Mouse (Mus musculus) MEL (cell line): ENCODE results near the gene Odf4. TPM values are rescaled to one million over a fixed set of nuclear protein-coding genes. Genes with fewer than 3 reads are reported as not detected.
"Not testable (repeated sequence)": the region's sequence is repeated elsewhere in the genome, so short reads cannot be mapped to it uniquely, and the experiment has no call there.

Experiments used
- DNase-seq: peaks from one replicate; pipeline ENCODE4 v3.0.0; 2011; ENCODE audit warnings: low read depth, low spot score
- H3K27ac ChIP-seq: 2 replicates; pipeline ENCODE4 v1.5.1; 2012; ENCODE audit warnings: low read depth, mild to moderate bottlenecking, control low read depth, low read length, moderate library complexity; ENCODE audit not compliant: control insufficient read depth
- H3K27me3 ChIP-seq, 2 experiments: fragments of 150-350 bp in 1 of 2; sonication (generic) in 1 of 2; 2 replicates each; pipeline ENCODE4 v1.6.1; 2012; ENCODE audit warnings: low read length in 2 of 2, mild to moderate bottlenecking in 2 of 2, improper control_type of control experiment in 1 of 2, moderate library complexity in 1 of 2; ENCODE audit not compliant: insufficient read depth in 2 of 2, control insufficient read depth in 1 of 2
- H3K36me3 ChIP-seq, 2 experiments: 2 replicates each; pipeline ENCODE4 v1.6.1; 2012 to 2014; ENCODE audit warnings: low read length in 2 of 2, improper control_type of control experiment in 1 of 2, inconsistent platforms in 1 of 2, mild to moderate bottlenecking in 1 of 2; ENCODE audit not compliant: insufficient read depth in 2 of 2, control insufficient read depth in 1 of 2
- H3K4me1 ChIP-seq, 2 experiments: fragments of 150-350 bp in 1 of 2; sonication (generic) in 1 of 2; 2 replicates each; pipeline ENCODE4 v1.6.1; 2012; ENCODE audit warnings: low read length in 2 of 2, improper control_type of control experiment in 1 of 2, mild to moderate bottlenecking in 1 of 2; ENCODE audit not compliant: insufficient read depth in 2 of 2, control insufficient read depth in 1 of 2
- H3K4me3 ChIP-seq, 2 experiments: fragments of 150-350 bp in 1 of 2; sonication (generic) in 1 of 2; 2 replicates each; pipeline ENCODE4 v1.5.1; 2012; ENCODE audit warnings: low read depth in 2 of 2, low read length in 2 of 2, mild to moderate bottlenecking in 2 of 2, moderate library complexity in 2 of 2, control low read depth in 1 of 2, improper control_type of control experiment in 1 of 2; ENCODE audit not compliant: control insufficient read depth in 1 of 2, insufficient read depth in 1 of 2
- H3K79me2 ChIP-seq: 2 replicates; pipeline ENCODE4 v1.6.1; 2012; ENCODE audit warnings: mild to moderate bottlenecking, low read length, moderate library complexity; ENCODE audit not compliant: control insufficient read depth, poor library complexity, insufficient read depth
- H3K9ac ChIP-seq: 2 replicates; pipeline ENCODE4 v1.6.1; 2012; ENCODE audit warnings: low read depth, mild to moderate bottlenecking, control low read depth, low read length, moderate library complexity; ENCODE audit not compliant: control insufficient read depth, poor library complexity, severe bottlenecking
- H3K9me3 ChIP-seq: fragments of 150-350 bp; sonication (generic); replicated peaks from 2 replicates; pipeline ENCODE4 v1.6.1; 2012; ENCODE audit warnings: mild to moderate bottlenecking, low read length, improper control_type of control experiment, moderate library complexity; ENCODE audit not compliant: insufficient read depth
- CTCF ChIP-seq, 3 experiments: IDR thresholded peaks in 2 of 3; conservative IDR thresholded peaks in 1 of 3; 2 replicates each; pipeline ENCODE4 v1.5.1; 2011 to 2012; ENCODE audit warnings: low read length in 3 of 3, low read depth in 2 of 3, mild to moderate bottlenecking in 2 of 3, improper control_type of control experiment in 1 of 3, inconsistent platforms in 1 of 3, mixed read lengths in 1 of 3, moderate library complexity in 1 of 3; ENCODE audit not compliant: control insufficient read depth in 1 of 3, insufficient read depth in 1 of 3, poor library complexity in 1 of 3, severe bottlenecking in 1 of 3
- ELF1 ChIP-seq: IDR thresholded peaks from 2 replicates; pipeline ENCODE4 v1.6.1; 2014; ENCODE audit warnings: low read depth, mild to moderate bottlenecking, inconsistent platforms, low read length, improper control_type of control experiment, moderate library complexity
- ETS1 ChIP-seq: IDR thresholded peaks from 2 replicates; pipeline ENCODE4 v1.6.1; 2012; ENCODE audit warnings: low read depth, mild to moderate bottlenecking, inconsistent platforms, low read length, improper control_type of control experiment, moderate library complexity
- GABPA ChIP-seq: IDR thresholded peaks from 2 replicates; pipeline ENCODE4 v1.6.1; 2012; ENCODE audit warnings: low read depth, mild to moderate bottlenecking, inconsistent platforms, low read length, improper control_type of control experiment, moderate library complexity
- GATA1 ChIP-seq: IDR thresholded peaks from 2 replicates; pipeline ENCODE4 v1.6.1; 2011; ENCODE audit warnings: low read depth, low read length, improper control_type of control experiment
- HCFC1 ChIP-seq: IDR thresholded peaks from 2 replicates; pipeline ENCODE4 v1.6.1; 2012; ENCODE audit warnings: low read depth, mild to moderate bottlenecking, inconsistent platforms, low read length, improper control_type of control experiment, moderate library complexity
- MAX ChIP-seq: IDR thresholded peaks from 2 replicates; pipeline ENCODE4 v1.6.1; 2011; ENCODE audit warnings: low read length, improper control_type of control experiment
- MXI1 ChIP-seq: IDR thresholded peaks from 2 replicates; pipeline ENCODE4 v1.6.1; 2011; ENCODE audit warnings: mild to moderate bottlenecking, low read depth, low read length, improper control_type of control experiment
- MYB ChIP-seq: IDR thresholded peaks from 2 replicates; pipeline ENCODE4 v1.6.1; 2011; ENCODE audit warnings: mild to moderate bottlenecking, low read depth, low read length, improper control_type of control experiment
- MYC ChIP-seq: IDR thresholded peaks from 2 replicates; pipeline ENCODE4 v1.6.1; 2011; ENCODE audit warnings: low read depth, mild to moderate bottlenecking, low read length, improper control_type of control experiment, moderate library complexity
- NELFE ChIP-seq: IDR thresholded peaks from 2 replicates; pipeline ENCODE4 v1.6.1; 2011; ENCODE audit warnings: low read depth, low read length, improper control_type of control experiment
- NRF1 ChIP-seq: IDR thresholded peaks from 2 replicates; pipeline ENCODE4 v1.6.1; 2014; ENCODE audit warnings: low read depth, mild to moderate bottlenecking, inconsistent platforms, low read length, improper control_type of control experiment, moderate library complexity; ENCODE audit not compliant: poor library complexity, insufficient read depth, severe bottlenecking
- POLR2A ChIP-seq, 2 experiments: IDR thresholded peaks; 2 replicates each; pipeline ENCODE4 v1.6.1; 2011 to 2012; ENCODE audit warnings: low read length in 2 of 2, mild to moderate bottlenecking in 2 of 2, control low read depth in 1 of 2, improper control_type of control experiment in 1 of 2, low read depth in 1 of 2, moderate library complexity in 1 of 2; ENCODE audit not compliant: control insufficient read depth in 1 of 2, insufficient read depth in 1 of 2, poor library complexity in 1 of 2
- POLR2AphosphoS2 ChIP-seq: IDR thresholded peaks from 2 replicates; pipeline ENCODE4 v1.6.1; 2011; ENCODE audit warnings: low read length, improper control_type of control experiment
- RAD21 ChIP-seq: IDR thresholded peaks from 2 replicates; pipeline ENCODE4 v1.6.1; 2011; ENCODE audit warnings: mild to moderate bottlenecking, low read depth, low read length, improper control_type of control experiment
- RCOR1 ChIP-seq: IDR thresholded peaks from 2 replicates; pipeline ENCODE4 v1.6.1; 2012; ENCODE audit warnings: low read depth, mild to moderate bottlenecking, inconsistent platforms, low read length, improper control_type of control experiment
- SIN3A ChIP-seq: IDR thresholded peaks from 2 replicates; pipeline ENCODE4 v1.6.1; 2012; ENCODE audit warnings: low read length, improper control_type of control experiment, inconsistent platforms
- SMC3 ChIP-seq: IDR thresholded peaks from 2 replicates; pipeline ENCODE4 v1.6.1; 2011; ENCODE audit warnings: low read depth, low read length, improper control_type of control experiment
- TBP ChIP-seq: IDR thresholded peaks from 2 replicates; pipeline ENCODE4 v1.8.0; 2011; ENCODE audit warnings: low read depth, low read length, improper control_type of control experiment
- USF1 ChIP-seq: IDR thresholded peaks from 2 replicates; pipeline ENCODE4 v1.6.1; 2014; ENCODE audit warnings: low read depth, mild to moderate bottlenecking, inconsistent platforms, low read length, improper control_type of control experiment, moderate library complexity
- polyA plus RNA-seq, 2 experiments: library from polyadenylated mRNA; stranded (reverse) in 1 of 2; unstranded in 1 of 2; fragments of >175 nt in 1 of 2; fragments of >200 nt in 1 of 2; gene quantifications; 2 replicates each; pipeline versions ENCODE4 v1.2.1 to v1.2.4; 2012; ENCODE audit warnings: low replicate concordance in 2 of 2, low read depth in 1 of 2; ENCODE audit not compliant: insufficient read length in 2 of 2, insufficient read depth in 1 of 2, missing spikeins in 1 of 2
- total RNA-seq: library from RNA; depleted of rRNA; stranded (reverse); fragments of 300-350 nt; gene quantifications from 2 replicates; pipeline ENCODE4 v1.2.3, GENCODE M21; 2012

Gene Odf4
- total and polyA plus RNA-seq, 3 experiments, result not detected

DNA sequence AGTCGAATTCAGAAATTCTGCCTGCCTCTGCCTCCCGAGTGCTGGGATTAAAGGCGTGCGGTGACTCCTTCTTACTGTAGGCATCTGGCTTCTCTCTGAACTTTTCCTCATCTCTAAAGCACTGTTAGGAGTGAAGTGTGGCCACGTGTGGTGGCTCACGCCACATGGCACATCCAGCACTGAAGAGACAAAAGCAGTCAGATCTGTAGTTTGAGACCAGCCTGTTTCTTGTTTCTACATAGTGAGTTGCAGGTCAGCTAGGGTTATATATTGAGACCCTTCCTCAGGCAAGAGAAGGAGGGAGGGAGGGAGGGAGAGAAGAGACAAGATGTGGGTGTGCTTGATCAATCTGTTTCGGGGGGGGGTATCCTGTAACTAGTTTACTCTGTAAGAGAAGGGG is 48.2 kb upstream of the Odf4 start, which contains the start of gene Rangrf:
Gene Rangrf (minus strand): TSS at position 101 of the 400 bp plus-strand sequence.
- H3K9me3 ChIP-seq, result no peaks in the 10 kb centered on the region
- TF ChIP-seq CTCF (IDR thresholded peaks at IDR 0.05 in 2 of 3, conservative IDR thresholded peaks at IDR 0.05 in 1 of 3; ENCODE audit: control insufficient read depth in 1 of 3, insufficient read depth in 1 of 3, low read depth in 2 of 3, low read length in 3 of 3, poor library complexity in 1 of 3, severe bottlenecking in 1 of 3), result no peak
- TF ChIP-seq NRF1, result no peak
- TF ChIP-seq SIN3A, result no peak
- TF ChIP-seq RAD21, result no peak
- TF ChIP-seq ETS1, result no peak
- TF ChIP-seq ELF1, result no peak
- TF ChIP-seq USF1, result no peak
- no peak for TF ChIP-seq RCOR1
- TF ChIP-seq GABPA, result no peak
- TF ChIP-seq SMC3, result no peak
- no peak for TF ChIP-seq GATA1
- H3K27me3 ChIP-seq, result no peaks in the 10 kb centered on the region
- peak within 1 kb of the TSS; percentile 59 for H3K9ac ChIP-seq
- H3K4me1 ChIP-seq, result peaks cover 6 to 15% of the 10 kb centered on the region in 2 experiments
- H3K36me3 ChIP-seq, result peaks cover 0 to 10% of the 10 kb centered on the region in 2 experiments; a peak in 2 of 4 replicates
- H3K79me2 ChIP-seq, result no peaks in the 10 kb centered on the region; the same call in 1 of the 2 replicates
- H3K27ac ChIP-seq, result no peak within 1 kb of the TSS
- H3K4me3 ChIP-seq, result peak within 1 kb of the TSS; percentile 75 to 76
- DNase-seq, result no peak

DNA sequence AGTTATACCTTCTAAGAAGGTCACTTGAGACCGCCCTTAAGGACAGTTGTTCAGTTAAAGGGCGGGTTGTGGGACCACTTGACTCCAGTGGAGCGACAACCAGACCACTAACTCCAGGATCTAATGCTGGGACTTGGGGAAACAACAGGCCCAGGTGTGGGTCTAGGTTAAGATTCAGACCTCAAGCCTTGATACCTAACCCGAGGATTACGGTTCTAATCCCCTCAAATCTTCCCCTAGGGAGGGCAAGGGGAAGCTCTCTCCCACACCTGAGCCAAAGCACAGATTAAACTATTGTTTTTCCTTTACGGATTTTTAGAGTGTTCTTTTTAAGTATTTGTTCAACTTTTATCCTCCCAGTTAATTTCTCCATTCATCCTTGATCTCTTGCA is 47.2 kb upstream of the Odf4 start:
- peak overlapping the region; percentile 59 for H3K9ac ChIP-seq
- H3K27ac ChIP-seq, result 0 out of 2 replicates have a peak overlapping the region, but pooled peaks have one; percentile 22
- peaks cover under 1 to 11% of the 10 kb centered on the region in 2 experiments; a peak in 3 of 4 replicates for H3K4me1 ChIP-seq
- no peaks in the 10 kb centered on the region for H3K9me3 ChIP-seq
- H3K36me3 ChIP-seq, result peaks cover 0 to 3% of the 10 kb centered on the region in 2 experiments; a peak in 2 of 4 replicates
- no peaks in the 10 kb centered on the region; the same call in 1 of the 2 replicates for H3K79me2 ChIP-seq
- TF ChIP-seq POLR2A (IDR thresholded peaks at IDR 0.05; ENCODE audit: control insufficient read depth in 1 of 2, insufficient read depth in 1 of 2, low read depth in 1 of 2, low read length in 2 of 2, poor library complexity in 1 of 2), result no peak
- no peak for TF ChIP-seq MYB
- H3K27me3 ChIP-seq, result no peaks in the 10 kb centered on the region
- DNase-seq, result no peak
- peak overlapping the region; percentile 75 to 76 for H3K4me3 ChIP-seq

DNA sequence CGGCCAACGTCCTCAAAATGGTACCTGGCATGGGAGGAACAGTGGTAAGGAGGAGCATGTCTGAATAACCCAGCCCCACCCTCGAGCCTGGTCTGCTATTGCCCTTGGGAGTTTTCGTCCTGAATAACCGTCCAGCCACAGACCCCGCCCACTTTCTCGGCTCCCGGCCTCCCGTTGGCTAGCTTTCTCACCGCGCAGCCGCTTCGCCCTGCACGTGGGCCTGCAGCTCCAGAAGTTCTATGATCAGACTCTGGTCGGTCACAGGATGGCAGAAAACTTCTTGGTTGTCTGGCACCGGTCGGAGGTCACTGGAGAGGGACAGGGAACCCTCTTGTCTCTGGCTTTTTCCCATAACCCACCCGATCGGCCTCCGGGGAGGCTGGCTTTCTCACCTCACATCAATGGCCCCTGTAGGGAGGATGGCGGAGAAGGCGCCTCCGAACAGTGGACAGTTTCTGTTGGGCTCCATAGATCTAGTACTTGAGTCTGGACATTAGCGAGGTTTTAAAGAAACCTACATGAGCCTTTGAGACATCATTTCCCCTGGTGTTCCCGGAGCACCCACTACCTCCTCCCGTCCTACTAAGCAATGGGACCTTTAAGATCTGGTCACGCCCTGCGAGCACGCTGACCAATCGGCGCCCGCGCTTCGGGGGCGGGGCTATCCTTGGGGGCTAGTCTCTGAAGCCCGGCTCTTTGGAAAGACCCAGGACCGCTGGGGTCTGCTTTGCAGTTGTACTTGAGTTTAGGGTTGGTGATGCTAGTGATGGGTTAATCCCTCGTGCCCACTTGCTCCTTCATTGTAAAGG is 46.6 kb upstream of the Odf4 start:
- Histone ChIP-seq H3K9ac (peak overlapping the region; percentile 59), H3K4me3 (peak overlapping the region; percentile 75 to 76), H3K27ac (peak overlapping the region; percentile 69), H3K4me1 (peaks cover 0 to 15% of the 10 kb centered on the region in 2 experiments; a peak in 3 of 4 replicates)
- TF ChIP-seq NELFE (peak; percentile 67), MYB (0 out of 2 replicates have a peak, but pooled peaks have one; percentile 21), POLR2A (IDR thresholded peaks at IDR 0.05; ENCODE audit: control insufficient read depth in 1 of 2, insufficient read depth in 1 of 2, low read depth in 1 of 2, low read length in 2 of 2, poor library complexity in 1 of 2) (peak in 1 of 2 experiments; percentile 89; a peak in 3 of 4 replicates), USF1 (peak; percentile 70), MXI1 (peak; percentile 98), SIN3A (peak; percentile 87), MAX (peak; percentile 88), NRF1 (peak; percentile 60), HCFC1 (peak; percentile 42; the same call in 1 of the 2 replicates), POLR2AphosphoS2 (peak; percentile 63), TBP (peak; percentile 62), MYC (peak; percentile 83)
- not testable (repeated sequence) for H3K79me2 ChIP-seq, H3K9me3 ChIP-seq, H3K36me3 ChIP-seq, H3K27me3 ChIP-seq
- peak; percentile 97 for DNase-seq
